Mouse (Mus musculus): Measurements from ENCODE around the gene Best1. TPM values are rescaled to one million over a fixed set of nuclear protein-coding genes. Genes with fewer than 3 reads are reported as not detected.

Gene Best1
- polyA plus RNA-seq, 1 experiment from 2014 or later, result 0.36 TPM

GRCm38 (mm10) chr19:10021981-10022380, 20.5 kb upstream of the Best1 start:
- no peak overlapping the region for H3K9ac ChIP-seq (ENCODE audit: low read length)
- no peak overlapping the region for H3K27ac ChIP-seq (replicated peaks)
- no peak overlapping the region for H3K4me2 ChIP-seq (replicated peaks; ENCODE audit: low read depth)
- ATAC-seq (ENCODE audit: low FRiP score, low TSS enrichment), result no peak
- no peaks in the 10 kb centered on the region for H3K27me3 ChIP-seq (ENCODE audit: control insufficient read depth, insufficient read depth, low read length)
- 75% methylated on average over 2 of the region's 2 CpGs for WGBS
- no peaks in the 10 kb centered on the region for H3K36me3 ChIP-seq (ENCODE audit: control insufficient read depth, insufficient read depth, low read length)
- no peak for DNase-seq (ENCODE audit: low spot score)
- no peak overlapping the region for H3K4me3 ChIP-seq (ENCODE audit: low read depth, low read length)
- TF ChIP-seq EP300 (optimal IDR thresholded peaks at IDR 0.05) (no peak), CTCF (IDR thresholded peaks at IDR 0.05; ENCODE audit: low read depth) (no peak)
- peaks cover 10% of the 10 kb centered on the region for H3K4me1 ChIP-seq (replicated peaks; ENCODE audit: control insufficient read depth, insufficient read depth)
- no peaks in the 10 kb centered on the region for H3K9me3 ChIP-seq (ENCODE audit: control insufficient read depth, low read length)

GRCm38 (mm10) chr19:10019214-10019760, 17.9 kb upstream of the Best1 start:
- no peak for ATAC-seq (ENCODE audit: low FRiP score, low TSS enrichment)
- Histone ChIP-seq H3K9me3 (ENCODE audit: control insufficient read depth, low read length) (no peaks in the 10 kb centered on the region), H3K4me3 (ENCODE audit: low read depth, low read length) (peak overlapping the region; percentile 56), H3K36me3 (ENCODE audit: control insufficient read depth, insufficient read depth, low read length) (no peaks in the 10 kb centered on the region), H3K9ac (ENCODE audit: low read length) (peak overlapping the region; percentile 68; the same call in 1 of the 2 replicates), H3K27me3 (ENCODE audit: control insufficient read depth, insufficient read depth, low read length) (no peaks in the 10 kb centered on the region), H3K4me2 (replicated peaks; ENCODE audit: low read depth) (peak overlapping the region; percentile 83), H3K4me1 (replicated peaks; ENCODE audit: control insufficient read depth, insufficient read depth) (peaks cover 8% of the 10 kb centered on the region; the same call in 1 of the 2 replicates), H3K27ac (replicated peaks) (no peak overlapping the region)
- no peak for DNase-seq (ENCODE audit: low spot score)
- WGBS, result 65% methylated on average over 4 of the region's 4 CpGs
- TF ChIP-seq EP300 (optimal IDR thresholded peaks at IDR 0.05), result no peak
- no peak for TF ChIP-seq CTCF (IDR thresholded peaks at IDR 0.05; ENCODE audit: low read depth)

- peak; percentile 16; the same call in 1 of the 2 replicates for ATAC-seq (ENCODE audit: low FRiP score, low TSS enrichment)
- H3K27ac ChIP-seq (replicated peaks), result no peak overlapping the region; the same call in 1 of the 2 replicates
- WGBS, result 0% methylated on average over 3 of the region's 3 CpGs
These were observed 17.0 kb upstream of the Best1 start for GRCm38 (mm10) chr19:10018527-10018818.

GRCm38 (mm10) chr19:10017637-10018526, 16.4 kb upstream of the Best1 start:
- 7% methylated on average over 42 of the region's 44 CpGs for WGBS
- Histone ChIP-seq H3K4me2 (replicated peaks; ENCODE audit: low read depth) (peak overlapping the region; percentile 83), H3K9ac (ENCODE audit: low read length) (peak overlapping the region; percentile 68), H3K4me3 (ENCODE audit: low read depth, low read length) (peak overlapping the region; percentile 56), H3K27ac (replicated peaks) (no peak overlapping the region; the same call in 1 of the 2 replicates), H3K36me3 (ENCODE audit: control insufficient read depth, insufficient read depth, low read length) (no peaks in the 10 kb centered on the region), H3K9me3 (ENCODE audit: control insufficient read depth, low read length) (no peaks in the 10 kb centered on the region), H3K4me1 (replicated peaks; ENCODE audit: control insufficient read depth, insufficient read depth) (peaks cover 8% of the 10 kb centered on the region), H3K27me3 (ENCODE audit: control insufficient read depth, insufficient read depth, low read length) (no peaks in the 10 kb centered on the region)
- DNase-seq (ENCODE audit: low spot score) (peak; percentile 95), ATAC-seq (ENCODE audit: low FRiP score, low TSS enrichment) (peak; percentile 94)
- TF ChIP-seq EP300 (optimal IDR thresholded peaks at IDR 0.05) (no peak), CTCF (IDR thresholded peaks at IDR 0.05; ENCODE audit: low read depth) (no peak)

More at GRCm38 (mm10) chr19:10018527-10018818, 17.0 kb upstream of the Best1 start:
- Histone ChIP-seq H3K36me3 (ENCODE audit: control insufficient read depth, insufficient read depth, low read length) (no peaks in the 10 kb centered on the region), H3K9me3 (ENCODE audit: control insufficient read depth, low read length) (no peaks in the 10 kb centered on the region), H3K27me3 (ENCODE audit: control insufficient read depth, insufficient read depth, low read length) (no peaks in the 10 kb centered on the region), H3K4me1 (replicated peaks; ENCODE audit: control insufficient read depth, insufficient read depth) (peaks cover 8% of the 10 kb centered on the region), H3K4me3 (ENCODE audit: low read depth, low read length) (peak overlapping the region; percentile 56), H3K9ac (ENCODE audit: low read length) (peak overlapping the region; percentile 68), H3K4me2 (replicated peaks; ENCODE audit: low read depth) (peak overlapping the region; percentile 83)
- DNase-seq (ENCODE audit: low spot score), result no peak
- TF ChIP-seq EP300 (optimal IDR thresholded peaks at IDR 0.05), result no peak
- no peak for TF ChIP-seq CTCF (IDR thresholded peaks at IDR 0.05; ENCODE audit: low read depth)

- no peaks in the 10 kb centered on the region for H3K36me3 ChIP-seq (ENCODE audit: control insufficient read depth, insufficient read depth, low read length)
- WGBS, result 86% methylated on average over 4 of the region's 4 CpGs
- H3K9ac ChIP-seq (ENCODE audit: low read length), result no peak overlapping the region
- no peak for TF ChIP-seq CTCF (IDR thresholded peaks at IDR 0.05; ENCODE audit: low read depth)
- TF ChIP-seq EP300 (optimal IDR thresholded peaks at IDR 0.05), result no peak
- H3K4me2 ChIP-seq (replicated peaks; ENCODE audit: low read depth), result no peak overlapping the region
- H3K4me1 ChIP-seq (replicated peaks; ENCODE audit: control insufficient read depth, insufficient read depth), result peaks cover 4% of the 10 kb centered on the region
- DNase-seq (ENCODE audit: low spot score) (no peak), ATAC-seq (ENCODE audit: low FRiP score, low TSS enrichment) (no peak)
- no peak overlapping the region for H3K4me3 ChIP-seq (ENCODE audit: low read depth, low read length)
- H3K9me3 ChIP-seq (ENCODE audit: control insufficient read depth, low read length), result no peaks in the 10 kb centered on the region
- H3K27ac ChIP-seq (replicated peaks), result no peak overlapping the region
- no peaks in the 10 kb centered on the region for H3K27me3 ChIP-seq (ENCODE audit: control insufficient read depth, insufficient read depth, low read length)
These were observed 14.7 kb upstream of the Best1 start for GRCm38 (mm10) chr19:10016151-10016550.

DNA sequence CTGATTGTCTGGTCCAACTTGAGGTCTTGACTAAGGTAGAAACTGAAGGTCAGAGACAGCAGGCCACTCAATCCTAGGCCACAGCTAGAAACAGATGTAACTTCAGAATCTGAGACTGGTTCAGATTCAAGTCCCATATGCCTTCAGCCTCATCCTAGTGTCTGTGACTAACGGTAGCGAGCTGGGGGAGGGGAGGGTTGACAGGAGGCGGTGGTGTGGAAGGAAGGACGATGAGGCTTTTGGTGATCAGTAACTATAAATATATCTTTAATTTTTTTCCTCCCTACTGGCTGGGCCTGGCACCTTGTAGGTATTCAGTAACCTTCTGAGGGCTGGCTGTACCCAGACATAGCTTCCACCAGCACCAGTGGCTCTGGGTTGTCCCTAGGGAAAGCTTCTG, 14.0 kb upstream of the Best1 start:
- Histone ChIP-seq H3K9me3 (ENCODE audit: control insufficient read depth, low read length) (no peaks in the 10 kb centered on the region), H3K9ac (ENCODE audit: low read length) (no peak overlapping the region), H3K27ac (replicated peaks) (no peak overlapping the region), H3K4me3 (ENCODE audit: low read depth, low read length) (no peak overlapping the region), H3K4me2 (replicated peaks; ENCODE audit: low read depth) (no peak overlapping the region), H3K36me3 (ENCODE audit: control insufficient read depth, insufficient read depth, low read length) (no peaks in the 10 kb centered on the region), H3K4me1 (replicated peaks; ENCODE audit: control insufficient read depth, insufficient read depth) (peaks cover 4% of the 10 kb centered on the region), H3K27me3 (ENCODE audit: control insufficient read depth, insufficient read depth, low read length) (no peaks in the 10 kb centered on the region)
- 79% methylated on average over 4 of the region's 4 CpGs for WGBS
- no peak for ATAC-seq (ENCODE audit: low FRiP score, low TSS enrichment)
- no peak for DNase-seq (ENCODE audit: low spot score)
- TF ChIP-seq EP300 (optimal IDR thresholded peaks at IDR 0.05) (no peak), CTCF (IDR thresholded peaks at IDR 0.05; ENCODE audit: low read depth) (no peak)
